Mouse (Mus musculus) neural tube, embryonic 13.5 days (tissue): ENCODE data around the gene Plce1. TPM values are rescaled to one million over a fixed set of nuclear protein-coding genes. Genes with fewer than 3 reads are reported as not detected.
A peak's percentile ranks its signal among the peaks of the same experiment; 100 is the strongest.

Experiments used
- ATAC-seq: fragments of 200-750 bp; cut with Nextera tagmentation; 2 replicates; pipeline ENCODE4 v1.8.0; 2017; ENCODE audit warnings: low read depth, mild to moderate bottlenecking, moderate TSS enrichment, moderate library complexity
- H3K27ac ChIP-seq: fragments of 300-500 bp; sonication (generic); replicated peaks from 2 replicates; pipeline ENCODE4 v1.5.1; 2015; ENCODE audit warnings: moderate library complexity, mild to moderate bottlenecking, inconsistent platforms
- H3K27me3 ChIP-seq: fragments of 300-500 bp; sonication (generic); 2 replicates; pipeline ENCODE4 v1.6.1; 2015; ENCODE audit warnings: mild to moderate bottlenecking, inconsistent platforms
- H3K36me3 ChIP-seq: fragments of 300-500 bp; sonication (generic); 2 replicates; pipeline ENCODE4 v1.6.1; 2015; ENCODE audit warnings: mild to moderate bottlenecking, inconsistent platforms
- H3K4me1 ChIP-seq: fragments of 300-500 bp; sonication (generic); replicated peaks from 2 replicates; pipeline ENCODE4 v1.6.1; 2015; ENCODE audit warnings: inconsistent platforms
- H3K4me2 ChIP-seq: fragments of 300-500 bp; sonication (generic); 2 replicates; pipeline ENCODE4 v1.6.1; 2015; ENCODE audit warnings: inconsistent platforms, mild to moderate bottlenecking, moderate library complexity
- H3K4me3 ChIP-seq: fragments of 300-500 bp; sonication (generic); 2 replicates; pipeline ENCODE4 v1.5.1; 2015; ENCODE audit warnings: mild to moderate bottlenecking, inconsistent platforms
- H3K9ac ChIP-seq: fragments of 300-500 bp; sonication (generic); 2 replicates; pipeline ENCODE4 v1.6.1; 2015; ENCODE audit warnings: moderate library complexity, mild to moderate bottlenecking, inconsistent platforms
- H3K9me3 ChIP-seq: fragments of 300-500 bp; sonication (generic); 2 replicates; pipeline ENCODE4 v1.6.1; 2016; ENCODE audit warnings: inconsistent platforms
- whole genome bisulfite sequencing: fragments of 180-500 bp; shearing (Covaris S2); methylation state at CpG from one replicate; pipeline ENCODE4 v1.1.7; 2015; 5-methylcytosine and 5-hydroxymethylcytosine counted together
- polyA plus RNA-seq: library from polyadenylated mRNA; unstranded; fragments of >200 nt; fragmentation: Nextera tagmentation; extraction: Ambion mirVana; gene quantifications from 2 replicates; pipeline ENCODE4 v1.2.1, GENCODE M21; 2015

The Plce1 gene
- polyA plus RNA-seq, 1 experiment from 2014 or later: 5.2 TPM

DNA sequence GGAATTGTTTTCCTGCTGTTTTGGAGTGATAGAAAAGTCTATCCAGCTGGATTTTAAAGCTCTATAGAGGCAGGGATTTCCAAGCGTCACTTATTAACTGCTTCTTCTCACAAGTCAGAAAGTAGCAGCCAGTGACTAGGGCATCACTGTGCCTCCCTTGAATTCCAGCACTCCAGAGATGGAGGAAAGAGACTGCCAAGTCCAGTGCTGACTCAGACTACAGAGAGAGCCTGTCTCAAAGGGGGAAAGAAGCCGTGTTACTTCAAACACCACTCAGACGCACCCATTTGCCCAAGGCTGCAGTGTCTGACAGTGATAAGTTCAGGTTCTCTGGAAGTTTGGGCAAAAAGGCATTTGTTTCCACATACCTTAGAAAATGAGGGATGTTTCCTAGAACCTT is 279.5 kb downstream of the Plce1 start:
- WGBS: 87% methylated on average over 3 of the region's 3 CpGs

DNA sequence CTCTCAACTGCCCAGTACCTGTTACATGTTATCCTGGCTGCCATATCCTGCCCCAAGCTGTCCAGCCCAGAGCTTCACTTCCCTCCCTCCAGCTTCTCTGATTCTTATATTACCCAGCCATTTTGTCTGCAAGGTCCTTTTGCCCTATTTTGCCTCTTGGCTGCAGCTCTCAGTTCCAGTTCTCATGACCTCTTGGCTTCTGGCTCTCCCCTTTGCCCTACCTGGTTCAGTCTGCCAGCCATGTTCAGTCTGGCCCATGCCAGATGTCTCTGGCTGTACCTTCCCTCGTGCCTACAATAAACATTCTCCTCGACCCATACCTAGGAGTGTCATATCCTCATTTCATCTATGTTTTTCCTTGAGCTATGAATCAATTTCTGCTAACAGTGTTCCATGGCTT is 285.4 kb downstream of the Plce1 start:
- H3K4me2 ChIP-seq: no peak overlapping the region
- H3K4me3 ChIP-seq: no peak overlapping the region
- H3K36me3 ChIP-seq: 0 out of 2 replicates have a peak, but pooled peaks cover 14% of the 10 kb centered on the region
- WGBS: 89% methylated on average over 2 of the region's 2 CpGs
- H3K4me1 ChIP-seq: no peaks in the 10 kb centered on the region
- no peaks in the 10 kb centered on the region for H3K27me3 ChIP-seq
- ATAC-seq: no peak
- H3K27ac ChIP-seq: no peak overlapping the region
- no peak overlapping the region for H3K9ac ChIP-seq
- no peaks in the 10 kb centered on the region for H3K9me3 ChIP-seq

More for the DNA sequence above, 279.5 kb downstream of the Plce1 start:
- Histone ChIP-seq H3K4me1 (no peaks in the 10 kb centered on the region), H3K9ac (no peak overlapping the region), H3K36me3 (no peaks in the 10 kb centered on the region), H3K27me3 (no peaks in the 10 kb centered on the region), H3K27ac (no peak overlapping the region), H3K9me3 (no peaks in the 10 kb centered on the region), H3K4me3 (no peak overlapping the region), H3K4me2 (no peak overlapping the region)
- no peak for ATAC-seq

DNA sequence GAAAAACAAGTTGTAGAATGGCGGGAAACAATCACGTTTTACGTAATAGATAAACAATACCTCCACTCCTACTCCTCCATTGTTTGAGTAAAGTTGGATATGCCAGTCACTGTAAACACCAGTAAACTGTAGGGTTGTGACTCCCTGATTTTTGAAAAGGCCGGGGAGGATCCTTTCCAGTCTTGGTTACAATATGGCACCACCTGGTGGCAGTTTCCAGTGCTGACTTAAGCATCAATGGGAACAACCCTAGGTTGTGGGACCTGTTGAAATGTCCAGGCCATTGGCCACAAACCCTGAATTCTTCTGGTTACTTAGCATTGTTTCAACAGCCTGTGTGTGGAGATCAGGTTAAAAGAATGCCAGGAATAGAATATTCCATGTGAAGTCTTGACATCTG is 294.6 kb downstream of the Plce1 start:
- no peaks in the 10 kb centered on the region for H3K36me3 ChIP-seq
- H3K27ac ChIP-seq: no peak overlapping the region
- WGBS: 61% methylated on average over 4 of the region's 4 CpGs
- H3K9me3 ChIP-seq: no peaks in the 10 kb centered on the region
- H3K4me1 ChIP-seq: no peaks in the 10 kb centered on the region
- no peak overlapping the region for H3K4me2 ChIP-seq
- H3K4me3 ChIP-seq: no peak overlapping the region
- H3K9ac ChIP-seq: no peak overlapping the region
- no peaks in the 10 kb centered on the region for H3K27me3 ChIP-seq
- ATAC-seq: no peak

DNA sequence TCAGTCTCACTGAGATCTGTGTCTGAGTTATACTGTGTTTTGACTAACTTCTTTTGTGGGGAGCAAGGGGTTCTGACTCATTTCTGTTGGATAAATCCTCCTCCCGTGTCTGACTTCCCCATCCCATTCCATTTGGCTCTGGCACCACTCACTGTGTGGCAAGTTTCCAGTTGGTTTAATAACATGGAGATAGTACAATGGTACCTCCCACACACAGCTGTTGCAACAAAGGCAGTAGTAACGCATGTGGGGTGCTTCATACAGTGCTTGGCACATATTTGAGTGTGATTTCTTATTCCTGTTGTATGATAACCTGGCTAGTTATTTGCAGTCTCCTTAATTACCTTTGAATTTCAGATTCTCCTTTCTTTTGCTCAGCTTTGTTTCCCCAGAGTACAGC is 297.9 kb downstream of the Plce1 start:
- WGBS: 77% methylated on average over 2 of the region's 2 CpGs
- no peak for ATAC-seq
- H3K27ac ChIP-seq: no peak overlapping the region

DNA sequence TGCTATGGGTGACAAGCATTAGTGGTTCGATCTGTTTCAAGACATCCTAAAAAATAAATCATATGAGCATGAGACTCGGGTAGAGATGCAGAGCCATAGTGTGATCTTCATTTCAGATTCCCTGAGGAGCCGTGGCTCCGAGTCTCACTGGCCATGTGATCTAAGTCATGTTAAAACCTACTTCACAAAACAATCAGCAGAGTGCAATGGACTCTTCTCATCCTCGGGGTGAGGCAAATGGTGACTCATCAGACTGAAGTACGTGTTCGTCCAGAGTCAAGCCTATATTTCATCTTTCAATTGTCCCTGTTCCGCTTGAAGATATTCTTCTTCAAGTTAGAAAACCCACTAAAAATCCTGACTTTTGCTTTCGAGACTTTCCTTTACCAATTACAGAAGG is 302.6 kb downstream of the Plce1 start:
- no peak overlapping the region for H3K9ac ChIP-seq
- no peak overlapping the region for H3K27ac ChIP-seq
- H3K36me3 ChIP-seq: peaks cover 21% of the 10 kb centered on the region
- H3K4me3 ChIP-seq: no peak overlapping the region
- no peak overlapping the region for H3K4me2 ChIP-seq
- no peaks in the 10 kb centered on the region for H3K9me3 ChIP-seq
- H3K4me1 ChIP-seq: no peaks in the 10 kb centered on the region
- WGBS: 89% methylated on average over 9 of the region's 9 CpGs
- ATAC-seq: no peak
- no peaks in the 10 kb centered on the region for H3K27me3 ChIP-seq

More for the DNA sequence above, 297.9 kb downstream of the Plce1 start:
- no peak overlapping the region for H3K4me3 ChIP-seq
- no peaks in the 10 kb centered on the region for H3K4me1 ChIP-seq
- no peaks in the 10 kb centered on the region for H3K9me3 ChIP-seq
- no peaks in the 10 kb centered on the region for H3K36me3 ChIP-seq
- no peaks in the 10 kb centered on the region for H3K27me3 ChIP-seq
- no peak overlapping the region for H3K4me2 ChIP-seq
- H3K9ac ChIP-seq: no peak overlapping the region

DNA sequence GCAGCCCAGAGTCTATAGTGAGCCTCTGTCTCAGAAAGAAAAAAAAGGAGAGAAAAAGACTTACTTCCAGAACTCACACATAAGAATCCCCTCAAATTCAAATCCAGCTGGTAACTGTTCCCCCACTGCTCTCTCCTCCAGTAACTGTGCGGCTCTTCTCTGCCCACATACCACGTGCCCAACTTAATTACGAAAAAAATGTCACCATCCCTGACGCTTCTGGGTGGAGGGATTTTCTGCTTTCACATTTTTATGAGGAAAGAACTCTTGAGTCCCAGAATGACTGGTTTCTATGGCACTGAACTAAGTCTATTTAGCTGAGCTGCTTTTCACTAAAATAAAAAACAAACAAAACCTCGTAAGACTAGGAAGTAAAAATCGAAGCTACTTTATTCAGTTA is 306.8 kb downstream of the Plce1 start:
- no peaks in the 10 kb centered on the region for H3K9me3 ChIP-seq
- H3K27ac ChIP-seq: no peak overlapping the region
- no peak overlapping the region for H3K9ac ChIP-seq
- no peak overlapping the region for H3K4me3 ChIP-seq
- no peak for ATAC-seq
- WGBS: 92% methylated on average over 6 of the region's 6 CpGs
- no peaks in the 10 kb centered on the region for H3K27me3 ChIP-seq
- no peak overlapping the region for H3K4me2 ChIP-seq
- H3K36me3 ChIP-seq: peaks cover 62% of the 10 kb centered on the region
- H3K4me1 ChIP-seq: no peaks in the 10 kb centered on the region

DNA sequence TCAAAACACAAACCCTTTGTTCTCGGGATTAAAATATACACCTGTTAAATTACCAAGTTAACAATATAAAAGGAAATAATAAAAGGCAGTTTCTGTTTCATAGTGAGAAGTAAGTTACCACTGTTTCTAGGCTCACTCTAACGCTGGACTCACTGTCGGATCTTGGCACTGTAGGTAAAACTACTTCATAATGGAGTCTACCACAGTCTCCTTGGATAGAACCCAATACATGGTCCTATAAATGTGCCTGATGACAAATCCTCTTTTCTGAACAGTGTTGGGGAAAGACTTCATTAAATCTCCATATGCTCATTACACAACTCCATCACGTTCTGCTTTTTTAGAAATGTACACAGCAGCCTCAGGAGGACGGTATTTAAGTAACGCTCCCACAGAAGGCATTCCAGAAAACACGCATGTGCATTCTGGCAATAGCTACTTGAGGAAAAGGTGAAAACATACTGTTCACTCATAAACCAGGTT is 312.7 kb downstream of the Plce1 start:
- Histone ChIP-seq H3K4me3 (no peak overlapping the region), H3K9ac (no peak overlapping the region), H3K27me3 (no peaks in the 10 kb centered on the region), H3K36me3 (peaks cover 94% of the 10 kb centered on the region), H3K9me3 (no peaks in the 10 kb centered on the region), H3K4me2 (no peak overlapping the region), H3K27ac (no peak overlapping the region), H3K4me1 (no peaks in the 10 kb centered on the region)
- no peak for ATAC-seq
- 93% methylated on average over 7 of the region's 7 CpGs for WGBS

DNA sequence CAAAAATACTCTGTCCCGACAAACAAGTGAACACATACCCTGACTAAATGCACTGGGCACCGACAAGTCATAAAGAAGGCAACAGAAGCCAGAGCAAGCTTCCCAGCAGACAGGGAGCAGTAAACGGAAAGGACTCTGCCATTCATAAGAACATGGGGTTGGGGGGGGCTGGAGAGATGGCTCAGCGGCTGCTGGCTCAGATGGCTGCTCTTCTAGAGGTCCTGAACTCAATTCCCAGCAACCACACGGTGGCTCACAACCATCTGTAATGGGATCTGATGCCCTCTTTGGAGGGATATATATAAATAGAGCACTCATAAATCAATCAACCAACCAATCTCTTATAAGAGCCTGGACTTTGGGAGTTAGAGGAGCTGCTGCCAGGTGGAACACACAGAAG is 315.6 kb downstream of the Plce1 start:
- Histone ChIP-seq H3K27ac (no peak overlapping the region), H3K27me3 (no peaks in the 10 kb centered on the region), H3K4me1 (no peaks in the 10 kb centered on the region), H3K9ac (no peak overlapping the region), H3K9me3 (no peaks in the 10 kb centered on the region), H3K36me3 (peaks cover 89% of the 10 kb centered on the region), H3K4me3 (no peak overlapping the region), H3K4me2 (no peak overlapping the region)
- WGBS: 80% methylated on average over 5 of the region's 5 CpGs
- ATAC-seq: no peak

DNA sequence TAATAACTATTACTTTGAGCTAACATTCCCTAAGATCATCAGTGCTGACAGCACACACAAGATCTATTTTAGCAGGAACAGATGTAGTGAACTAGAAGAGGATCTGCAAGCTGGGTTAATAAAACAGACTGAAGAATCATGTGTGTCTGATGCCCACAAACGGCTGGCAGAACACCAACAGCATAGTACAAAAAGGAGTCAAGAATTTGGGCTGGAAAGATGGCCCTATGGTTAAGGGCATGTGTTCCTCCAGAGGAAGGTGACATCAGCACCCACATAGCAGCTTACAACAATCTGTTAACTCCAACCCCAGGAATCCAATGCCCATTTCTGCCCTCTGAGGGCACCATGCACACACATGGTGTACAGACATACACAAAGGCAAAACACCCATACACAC is 317.4 kb downstream of the Plce1 start:
- Histone ChIP-seq H3K4me3 (no peak overlapping the region), H3K4me1 (no peaks in the 10 kb centered on the region), H3K4me2 (no peak overlapping the region), H3K27ac (no peak overlapping the region), H3K9me3 (no peaks in the 10 kb centered on the region), H3K9ac (no peak overlapping the region), H3K36me3 (peaks cover 90% of the 10 kb centered on the region), H3K27me3 (no peaks in the 10 kb centered on the region)
- no peak for ATAC-seq
- WGBS: 95% methylated on average over 1 of the region's 1 CpGs

DNA sequence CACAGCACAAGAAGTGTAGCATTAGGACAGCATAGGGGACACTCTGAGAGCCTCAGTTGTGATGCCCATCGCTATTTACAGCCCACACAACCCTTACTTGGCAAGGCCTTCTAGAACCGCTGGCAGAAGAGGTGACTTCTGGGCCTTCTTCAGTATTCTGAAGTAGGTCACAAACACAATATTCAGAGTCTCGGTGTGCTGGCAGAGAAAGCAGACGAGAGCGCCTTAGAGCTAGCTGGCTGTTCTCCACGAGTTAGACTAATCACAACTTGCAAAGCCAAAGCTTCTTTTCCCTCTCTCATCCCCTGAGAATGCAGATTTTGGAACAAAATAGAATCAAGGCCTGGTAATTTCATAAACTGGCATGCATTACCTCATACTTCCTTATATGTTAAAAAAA is 317.9 kb downstream of the Plce1 start:
- H3K4me1 ChIP-seq: no peaks in the 10 kb centered on the region
- H3K4me2 ChIP-seq: no peak overlapping the region
- H3K4me3 ChIP-seq: no peak overlapping the region
- H3K36me3 ChIP-seq: peaks cover 90% of the 10 kb centered on the region
- H3K9ac ChIP-seq: no peak overlapping the region
- no peaks in the 10 kb centered on the region for H3K9me3 ChIP-seq
- no peak for ATAC-seq
- WGBS: 95% methylated on average over 6 of the region's 6 CpGs
- no peak overlapping the region for H3K27ac ChIP-seq
- H3K27me3 ChIP-seq: no peaks in the 10 kb centered on the region

DNA sequence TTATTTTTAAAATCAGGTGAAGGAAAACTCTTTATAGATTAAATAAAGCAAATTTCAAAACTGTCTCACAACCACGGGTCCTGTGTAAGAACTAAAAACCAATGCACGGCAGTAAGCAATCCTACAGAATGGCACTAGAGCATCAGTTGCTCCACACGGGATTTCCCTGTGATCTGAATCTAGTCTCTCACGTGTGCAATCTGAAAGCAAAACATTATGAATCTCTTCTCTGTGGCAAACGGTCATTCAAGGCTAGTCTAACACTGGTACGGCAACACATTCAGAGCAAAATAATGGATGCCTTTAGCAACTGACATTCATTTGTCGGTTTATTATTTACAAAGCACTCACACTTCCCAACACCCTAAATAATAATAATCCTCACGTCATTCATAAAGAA is 337.3 kb downstream of the Plce1 start:
- 43% methylated on average over 8 of the region's 8 CpGs for WGBS
- ATAC-seq: no peak

DNA sequence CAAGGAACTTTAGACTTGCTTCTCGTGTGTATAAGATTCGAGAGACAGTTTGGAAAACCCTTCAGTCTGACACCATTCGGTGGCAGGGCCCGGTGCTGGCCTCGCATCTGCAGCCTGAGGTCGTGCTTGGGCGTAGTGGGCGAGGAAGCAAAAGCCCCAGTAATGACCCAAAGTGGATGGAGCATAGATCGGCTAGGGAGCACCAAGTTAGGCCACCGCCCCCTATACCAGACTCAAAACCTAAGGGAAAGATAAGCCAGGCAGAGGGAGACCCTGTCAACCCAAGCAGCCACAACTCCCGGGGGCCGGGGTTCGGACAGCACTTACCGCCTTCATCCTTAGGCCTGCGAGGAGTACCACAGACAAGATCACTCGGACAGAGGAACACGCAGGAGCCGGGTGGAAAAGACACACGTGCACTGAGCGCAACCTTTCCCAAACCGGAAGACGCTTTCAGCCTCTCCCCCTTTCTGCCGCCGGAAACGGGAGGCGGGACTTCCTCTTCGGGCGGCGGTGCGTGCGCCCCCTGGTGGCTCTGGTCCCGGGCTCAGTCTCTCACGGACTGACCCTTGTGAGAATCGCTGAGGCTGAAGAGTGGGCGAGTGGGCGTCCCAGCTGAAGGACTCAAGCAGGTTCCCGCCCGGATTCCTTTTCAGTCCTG is 338.0 kb downstream of the Plce1 start, which contains the start of gene Noc3l:
TSS of gene Noc3l (minus strand) at position 472 of the 661 bp plus-strand sequence.
- Histone ChIP-seq H3K4me2 (peak within 1 kb of the TSS; percentile 67), H3K27me3 (no peaks in the 10 kb centered on the region), H3K4me1 (peaks cover 19% of the 10 kb centered on the region), H3K9ac (peak within 1 kb of the TSS; percentile 75), H3K4me3 (peak within 1 kb of the TSS; percentile 71), H3K36me3 (peaks cover 24% of the 10 kb centered on the region), H3K9me3 (no peaks in the 10 kb centered on the region), H3K27ac (peak within 1 kb of the TSS; percentile 75)
- ATAC-seq: peak; percentile 98
- under 1% methylated on average over 38 of the region's 38 CpGs for WGBS

More for the DNA sequence above, 337.3 kb downstream of the Plce1 start:
- Histone ChIP-seq H3K36me3 (peaks cover 30% of the 10 kb centered on the region), H3K9me3 (no peaks in the 10 kb centered on the region), H3K27me3 (no peaks in the 10 kb centered on the region), H3K4me1 (peaks cover 19% of the 10 kb centered on the region), H3K9ac (peak overlapping the region; percentile 75), H3K27ac (no peak overlapping the region), H3K4me2 (peak overlapping the region; percentile 67), H3K4me3 (peak overlapping the region; percentile 71)

DNA sequence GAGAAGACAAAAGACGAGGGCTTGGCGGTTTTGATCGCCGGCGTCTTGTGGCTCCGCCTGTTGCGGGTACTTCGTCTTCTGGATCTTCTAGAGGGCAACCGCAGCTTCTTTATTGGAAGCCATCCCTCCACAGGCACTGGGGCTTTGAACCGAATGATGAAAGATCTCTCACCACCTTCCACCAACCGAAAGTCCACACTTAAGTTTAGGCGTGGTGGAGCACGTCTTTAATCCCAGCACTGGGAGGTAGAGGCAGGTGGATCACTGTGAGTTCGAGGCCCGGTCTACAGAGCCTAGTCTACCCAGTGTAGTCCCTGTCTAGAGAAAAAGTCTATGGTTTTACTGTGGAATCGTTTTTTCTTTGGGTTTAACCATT is 338.5 kb downstream of the Plce1 start:
- H3K9ac ChIP-seq: peak overlapping the region; percentile 75
- H3K4me3 ChIP-seq: peak overlapping the region; percentile 71
- H3K4me2 ChIP-seq: peak overlapping the region; percentile 67
- WGBS: 15% methylated on average over 16 of the region's 16 CpGs
- peak overlapping the region; percentile 75 for H3K27ac ChIP-seq
- no peaks in the 10 kb centered on the region for H3K9me3 ChIP-seq
- H3K27me3 ChIP-seq: no peaks in the 10 kb centered on the region
- peaks cover 19% of the 10 kb centered on the region for H3K36me3 ChIP-seq
- ATAC-seq: peak; percentile 88
- H3K4me1 ChIP-seq: peaks cover 19% of the 10 kb centered on the region
